Mouse (Mus musculus): ENCODE data around the gene Snx21.

- TF ChIP-seq CTCF (IDR thresholded peaks at IDR 0.05 in 2 of 3, conservative IDR thresholded peaks at IDR 0.05 in 1 of 3; ENCODE audit: control insufficient read depth in 1 of 3, insufficient read depth in 1 of 3, low read depth in 2 of 3, low read length in 3 of 3, poor library complexity in 1 of 3, severe bottlenecking in 1 of 3) = no peak
- peak; percentile 44 to 76 for TF ChIP-seq EP300 (IDR thresholded peaks at IDR 0.05; ENCODE audit: low read depth in 1 of 2, low read length in 2 of 2)
- no peak for TF ChIP-seq ZC3H11A (IDR thresholded peaks at IDR 0.05; ENCODE audit: low read depth, low read length)
- no peak for TF ChIP-seq USF1 (IDR thresholded peaks at IDR 0.05; ENCODE audit: low read depth, low read length)
- no peak for TF ChIP-seq ZMIZ1 (IDR thresholded peaks at IDR 0.05; ENCODE audit: low read depth, low read length)
- no peak for TF ChIP-seq POLR2A (IDR thresholded peaks at IDR 0.05; ENCODE audit: control insufficient read depth in 1 of 2, insufficient read depth in 1 of 2, low read depth in 1 of 2, low read length in 2 of 2, poor library complexity in 1 of 2)
- no peak for TF ChIP-seq ZKSCAN1 (IDR thresholded peaks at IDR 0.05; ENCODE audit: low read depth, low read length)
- TF ChIP-seq NELFE (IDR thresholded peaks at IDR 0.05; ENCODE audit: low read depth, low read length) = no peak
- no peak for TF ChIP-seq USF2 (IDR thresholded peaks at IDR 0.05; ENCODE audit: borderline replicate concordance in 1 of 2, insufficient read depth in 1 of 2, low read depth in 1 of 2, low read length in 2 of 2)
- TF ChIP-seq BHLHE40 (IDR thresholded peaks at IDR 0.05; ENCODE audit: borderline replicate concordance, low read depth, low read length) = no peak
Measured at GRCm38 (mm10) chr2:164815821-164816220, 30.2 kb downstream of the Snx21 start.
